Mouse (Mus musculus): Measurements from ENCODE around the gene Gm49380. TPM values are rescaled to one million over a fixed set of nuclear protein-coding genes. Genes with fewer than 3 reads are reported as not detected.

Gm49380 gene
- polyA plus RNA-seq, 1 experiment = 0.67 TPM

GRCm38 (mm10) chr9:44076764-44077120 lies 36.6 kb downstream of the Gm49380 start:
- Histone ChIP-seq H3K27ac (ENCODE audit: insufficient read depth, low read length) (no peak overlapping the region), H3K27me3 (ENCODE audit: control insufficient read depth, insufficient read depth, low read length, poor library complexity, severe bottlenecking) (no peaks in the 10 kb centered on the region)
- no peak for TF ChIP-seq EP300 (IDR thresholded peaks at IDR 0.05; ENCODE audit: insufficient read depth, low read depth, low read length)
- peak; percentile 52 for TF ChIP-seq CTCF (IDR thresholded peaks at IDR 0.05; ENCODE audit: low read depth, low read length)

GRCm38 (mm10) chr9:44075996-44076763 lies 37.1 kb downstream of the Gm49380 start:
- no peak overlapping the region for H3K4me3 ChIP-seq (ENCODE audit: low read depth, low read length)
- H3K9ac ChIP-seq (ENCODE audit: low read depth, poor library complexity, severe bottlenecking) = no peak overlapping the region
- no peak overlapping the region for H3K27ac ChIP-seq (ENCODE audit: insufficient read depth, low read length)
- H3K36me3 ChIP-seq (ENCODE audit: control insufficient read depth, insufficient read depth, low read length, poor library complexity, severe bottlenecking) = no peaks in the 10 kb centered on the region
- no peaks in the 10 kb centered on the region for H3K27me3 ChIP-seq (ENCODE audit: control insufficient read depth, insufficient read depth, low read length, poor library complexity, severe bottlenecking)
- H3K4me1 ChIP-seq (ENCODE audit: control insufficient read depth, insufficient read depth, low read length) = peaks cover 2% of the 10 kb centered on the region
- no peaks in the 10 kb centered on the region for H3K9me3 ChIP-seq (replicated peaks; ENCODE audit: control insufficient read depth, insufficient read depth, low read length, poor library complexity, severe bottlenecking)
- no peak for TF ChIP-seq EP300 (IDR thresholded peaks at IDR 0.05; ENCODE audit: insufficient read depth, low read depth, low read length)
- no peak for TF ChIP-seq CTCF (IDR thresholded peaks at IDR 0.05; ENCODE audit: low read depth, low read length)
- TF ChIP-seq POLR2A (IDR thresholded peaks at IDR 0.05; ENCODE audit: insufficient read depth, low read length) = no peak

More at GRCm38 (mm10) chr9:44076764-44077120, 36.6 kb downstream of the Gm49380 start:
- Histone ChIP-seq H3K9ac (ENCODE audit: low read depth, poor library complexity, severe bottlenecking) (no peak overlapping the region), H3K9me3 (replicated peaks; ENCODE audit: control insufficient read depth, insufficient read depth, low read length, poor library complexity, severe bottlenecking) (no peaks in the 10 kb centered on the region), H3K36me3 (ENCODE audit: control insufficient read depth, insufficient read depth, low read length, poor library complexity, severe bottlenecking) (no peaks in the 10 kb centered on the region), H3K4me1 (ENCODE audit: control insufficient read depth, insufficient read depth, low read length) (peaks cover 2% of the 10 kb centered on the region), H3K4me3 (ENCODE audit: low read depth, low read length) (no peak overlapping the region)

- H3K4me3 ChIP-seq (ENCODE audit: low read depth, low read length) = no peak overlapping the region
- peaks cover 2% of the 10 kb centered on the region for H3K4me1 ChIP-seq (ENCODE audit: control insufficient read depth, insufficient read depth, low read length)
- no peak for TF ChIP-seq EP300 (IDR thresholded peaks at IDR 0.05; ENCODE audit: insufficient read depth, low read depth, low read length)
- TF ChIP-seq POLR2A (IDR thresholded peaks at IDR 0.05; ENCODE audit: insufficient read depth, low read length) = no peak
- TF ChIP-seq CTCF (IDR thresholded peaks at IDR 0.05; ENCODE audit: low read depth, low read length) = no peak
- no peaks in the 10 kb centered on the region for H3K27me3 ChIP-seq (ENCODE audit: control insufficient read depth, insufficient read depth, low read length, poor library complexity, severe bottlenecking)
- H3K9ac ChIP-seq (ENCODE audit: low read depth, poor library complexity, severe bottlenecking) = no peak overlapping the region
- no peaks in the 10 kb centered on the region for H3K36me3 ChIP-seq (ENCODE audit: control insufficient read depth, insufficient read depth, low read length, poor library complexity, severe bottlenecking)
- H3K27ac ChIP-seq (ENCODE audit: insufficient read depth, low read length) = no peak overlapping the region
- H3K9me3 ChIP-seq (replicated peaks; ENCODE audit: control insufficient read depth, insufficient read depth, low read length, poor library complexity, severe bottlenecking) = no peaks in the 10 kb centered on the region
These were observed 37.9 kb downstream of the Gm49380 start for GRCm38 (mm10) chr9:44075276-44075995.

- TF ChIP-seq POLR2A (IDR thresholded peaks at IDR 0.05; ENCODE audit: insufficient read depth, low read length) (no peak), EP300 (IDR thresholded peaks at IDR 0.05; ENCODE audit: insufficient read depth, low read depth, low read length) (no peak), CTCF (IDR thresholded peaks at IDR 0.05; ENCODE audit: low read depth, low read length) (peak; percentile 56)
- no peaks in the 10 kb centered on the region for H3K27me3 ChIP-seq (ENCODE audit: control insufficient read depth, insufficient read depth, low read length, poor library complexity, severe bottlenecking)
These were observed 38.7 kb downstream of the Gm49380 start for GRCm38 (mm10) chr9:44074395-44075275.

GRCm38 (mm10) chr9:44073115-44073514 lies 40.2 kb downstream of the Gm49380 start:
- H3K4me3 ChIP-seq (ENCODE audit: low read depth, low read length) = no peak overlapping the region
- no peak overlapping the region for H3K27ac ChIP-seq (ENCODE audit: insufficient read depth, low read length)
- H3K4me1 ChIP-seq (ENCODE audit: control insufficient read depth, insufficient read depth, low read length) = peaks cover 2% of the 10 kb centered on the region
- H3K9me3 ChIP-seq (replicated peaks; ENCODE audit: control insufficient read depth, insufficient read depth, low read length, poor library complexity, severe bottlenecking) = no peaks in the 10 kb centered on the region
- H3K36me3 ChIP-seq (ENCODE audit: control insufficient read depth, insufficient read depth, low read length, poor library complexity, severe bottlenecking) = no peaks in the 10 kb centered on the region
- no peak overlapping the region for H3K9ac ChIP-seq (ENCODE audit: low read depth, poor library complexity, severe bottlenecking)
- H3K27me3 ChIP-seq (ENCODE audit: control insufficient read depth, insufficient read depth, low read length, poor library complexity, severe bottlenecking) = no peaks in the 10 kb centered on the region
- TF ChIP-seq CTCF (IDR thresholded peaks at IDR 0.05; ENCODE audit: low read depth, low read length) = no peak
- TF ChIP-seq POLR2A (IDR thresholded peaks at IDR 0.05; ENCODE audit: insufficient read depth, low read length) = no peak
- TF ChIP-seq EP300 (IDR thresholded peaks at IDR 0.05; ENCODE audit: insufficient read depth, low read depth, low read length) = no peak

More at GRCm38 (mm10) chr9:44074395-44075275, 38.7 kb downstream of the Gm49380 start:
- Histone ChIP-seq H3K9me3 (replicated peaks; ENCODE audit: control insufficient read depth, insufficient read depth, low read length, poor library complexity, severe bottlenecking) (no peaks in the 10 kb centered on the region), H3K27ac (ENCODE audit: insufficient read depth, low read length) (no peak overlapping the region), H3K36me3 (ENCODE audit: control insufficient read depth, insufficient read depth, low read length, poor library complexity, severe bottlenecking) (no peaks in the 10 kb centered on the region), H3K4me1 (ENCODE audit: control insufficient read depth, insufficient read depth, low read length) (peaks cover 2% of the 10 kb centered on the region), H3K4me3 (ENCODE audit: low read depth, low read length) (no peak overlapping the region), H3K9ac (ENCODE audit: low read depth, poor library complexity, severe bottlenecking) (no peak overlapping the region)
